Mouse (Mus musculus): ENCODE data around the gene Ifna1.
"Not testable (repeated sequence)": the region's sequence is repeated elsewhere in the genome, so short reads cannot be mapped to it uniquely, and the experiment has no call there.

Ifna1 gene

DNA sequence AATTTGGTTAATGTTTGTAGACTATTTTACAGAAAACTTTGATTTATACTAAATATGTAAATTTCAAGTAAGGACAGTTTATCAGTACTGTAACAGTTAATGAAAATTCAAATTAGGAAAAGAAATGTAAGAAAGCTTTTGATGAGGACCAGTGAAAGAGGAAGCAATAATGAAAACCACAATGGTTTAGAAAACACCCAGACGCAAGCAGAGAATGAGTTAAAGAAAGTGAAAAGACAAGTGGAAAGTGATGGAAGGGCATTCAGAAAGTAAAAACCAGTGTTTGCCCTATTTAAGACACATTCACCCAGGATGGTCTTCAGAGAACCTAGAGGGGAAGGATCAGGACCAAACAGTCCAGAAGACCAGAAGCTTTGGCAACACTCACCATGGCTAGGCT lies at the start of gene Ifna1:
Gene Ifna1, plus strand, starts transcription at position 390 of the 400 bp plus-strand sequence.
- DNase-seq = no peak

DNA sequence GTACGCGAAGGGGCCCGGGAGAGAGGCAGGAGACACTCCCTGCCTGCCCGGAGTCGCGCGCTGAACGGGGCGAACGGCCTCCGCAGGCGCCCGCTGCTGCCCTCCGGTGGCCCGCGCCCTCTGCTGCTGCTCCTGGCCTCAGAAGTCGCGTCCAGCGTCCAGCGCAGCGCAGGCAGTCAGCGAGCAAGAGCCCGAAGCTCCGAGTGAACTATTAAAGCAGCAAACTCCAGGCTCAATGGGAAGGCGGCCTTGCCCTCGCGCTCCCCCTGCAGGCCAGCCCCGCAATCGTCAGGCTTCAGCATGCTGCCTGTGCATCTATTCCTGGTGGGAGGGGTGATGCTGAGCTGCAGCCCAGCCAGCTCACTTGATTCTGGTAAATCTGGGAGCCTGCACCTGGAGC lies 46.9 kb upstream of the Ifna1 start, which contains the start of gene Gm13287:
Gene Gm13287, plus strand, starts transcription at position 301 of the 400 bp plus-strand sequence.
- not testable (repeated sequence) for DNase-seq

DNA sequence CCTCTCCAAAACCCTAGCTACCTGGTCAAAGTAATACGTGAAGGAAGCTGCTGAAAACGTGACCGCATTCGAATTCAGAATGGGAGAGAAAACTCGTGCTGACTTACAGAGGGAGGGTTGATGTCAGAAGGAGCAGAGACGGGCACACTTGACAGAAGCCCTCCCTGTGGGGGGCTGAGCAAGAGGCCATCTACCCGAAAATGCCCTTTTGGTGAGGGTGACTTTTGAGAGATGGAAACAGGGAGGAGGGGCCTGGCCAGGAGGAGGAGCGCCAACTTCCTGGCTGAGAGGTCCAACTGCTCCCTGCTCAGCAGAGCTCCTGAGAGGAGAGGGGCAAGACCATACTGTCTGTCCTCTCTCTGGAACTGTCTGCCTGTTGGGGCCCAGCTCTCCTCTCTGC lies 44.7 kb upstream of the Ifna1 start, which contains the start of gene Gm13288:
Gene Gm13288, plus strand, starts transcription at position 301 of the 400 bp plus-strand sequence.
- DNase-seq = not testable (repeated sequence)

DNA sequence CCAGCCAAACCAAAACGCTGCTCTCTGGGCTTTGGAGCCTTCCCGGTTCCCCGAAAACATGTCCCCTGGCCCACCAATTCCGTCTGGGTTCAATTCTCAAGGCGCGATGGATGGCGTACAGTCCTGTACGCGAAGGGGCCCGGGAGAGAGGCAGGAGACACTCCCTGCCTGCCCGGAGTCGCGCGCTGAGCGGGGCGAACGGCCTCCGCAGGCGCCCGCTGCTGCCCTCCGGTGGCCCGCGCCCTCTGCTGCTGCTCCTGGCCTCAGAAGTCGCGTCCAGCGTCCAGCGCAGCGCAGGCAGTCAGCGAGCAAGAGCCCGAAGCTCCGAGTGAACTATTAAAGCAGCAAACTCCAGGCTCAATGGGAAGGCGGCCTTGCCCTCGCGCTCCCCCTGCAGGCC lies 44.1 kb upstream of the Ifna1 start:
- DNase-seq = peak; percentile 9 to 36

DNA sequence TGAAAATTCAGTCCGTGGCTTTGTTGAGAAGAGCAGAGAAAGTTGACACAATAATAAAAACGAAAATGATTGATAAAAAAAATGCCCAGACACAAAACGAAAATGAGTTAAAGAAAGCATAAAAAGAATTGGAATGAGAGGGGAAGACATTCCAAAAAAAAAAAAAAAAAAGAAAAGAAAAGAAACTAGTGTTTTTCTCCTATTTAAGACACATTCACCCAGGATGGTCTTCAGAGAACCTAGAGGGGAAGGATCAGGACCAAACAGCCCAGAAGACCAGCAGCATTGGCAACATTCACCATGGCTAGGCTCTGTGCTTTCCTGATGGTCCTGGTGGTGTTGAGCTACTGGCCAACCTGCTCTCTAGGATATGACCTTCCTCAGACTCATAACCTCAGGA lies 34.0 kb upstream of the Ifna1 start, which contains the start of gene Ifna7:
Gene Ifna7, plus strand, starts transcription at position 301 of the 400 bp plus-strand sequence.
- DNase-seq = no peak

DNA sequence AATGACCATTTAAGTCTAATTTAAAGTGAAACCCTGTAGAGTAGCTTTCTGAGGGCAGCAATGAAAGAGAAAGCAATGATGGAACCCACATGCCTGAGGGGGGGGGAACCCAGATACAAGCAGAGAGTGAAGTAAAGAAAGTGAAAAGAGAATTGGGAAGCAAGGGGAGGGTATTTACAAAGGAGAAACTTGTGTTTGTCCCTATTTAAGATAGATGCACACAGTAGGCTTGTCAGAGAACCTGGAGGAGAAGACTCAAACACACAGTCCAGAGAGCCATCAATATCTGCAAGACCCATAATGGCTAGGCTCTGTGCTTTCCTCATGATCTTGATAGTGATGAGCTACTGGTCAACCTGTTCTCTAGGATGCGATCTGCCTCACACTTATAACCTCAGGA lies 30.2 kb upstream of the Ifna1 start, which contains the start of gene Ifna11:
Gene Ifna11, plus strand, starts transcription at position 301 of the 400 bp plus-strand sequence.
- DNase-seq = no peak

DNA sequence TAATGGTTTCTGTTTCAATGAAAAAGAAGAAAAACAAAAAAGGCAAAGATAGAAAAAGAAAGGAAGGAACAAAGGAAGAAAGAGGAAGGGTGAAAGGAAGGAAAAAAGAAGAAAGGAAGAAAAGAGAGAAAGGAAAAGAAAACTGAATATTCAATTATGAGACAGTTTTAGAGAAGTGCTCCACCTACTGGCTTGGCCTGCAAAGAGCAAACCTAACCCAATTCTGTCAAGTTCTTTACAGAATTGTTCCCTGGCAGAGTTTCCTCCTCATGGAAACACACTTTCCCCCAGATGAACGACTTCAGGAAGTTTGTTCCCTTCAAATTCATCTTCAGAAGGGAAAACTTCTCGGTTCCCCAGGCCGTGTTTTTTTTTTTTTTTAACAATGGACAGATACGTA lies 26.9 kb upstream of the Ifna1 start:
- DNase-seq = peak; percentile 35 to 45

DNA sequence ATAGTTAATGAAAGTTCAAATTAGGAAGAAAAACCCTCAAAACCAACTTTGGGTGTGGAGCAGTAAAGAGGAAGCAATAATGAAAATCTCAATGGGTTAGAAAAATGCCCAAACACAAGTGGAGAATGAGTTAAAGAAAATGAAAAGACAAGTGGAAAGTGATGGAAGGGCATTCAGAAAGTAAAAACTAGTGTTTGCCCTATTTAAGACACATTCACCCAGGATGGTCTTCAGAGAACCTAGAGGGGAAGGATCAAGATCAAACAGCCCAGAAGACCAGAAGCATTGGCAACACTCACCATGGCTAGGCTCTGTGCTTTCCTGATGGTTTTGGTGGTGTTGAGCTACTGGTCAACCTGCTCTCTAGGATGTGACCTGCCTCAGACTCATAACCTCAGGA lies 22.8 kb upstream of the Ifna1 start, which contains the start of gene Ifna6:
Gene Ifna6, plus strand, starts transcription at position 301 of the 400 bp plus-strand sequence.
- DNase-seq = not testable (repeated sequence)

DNA sequence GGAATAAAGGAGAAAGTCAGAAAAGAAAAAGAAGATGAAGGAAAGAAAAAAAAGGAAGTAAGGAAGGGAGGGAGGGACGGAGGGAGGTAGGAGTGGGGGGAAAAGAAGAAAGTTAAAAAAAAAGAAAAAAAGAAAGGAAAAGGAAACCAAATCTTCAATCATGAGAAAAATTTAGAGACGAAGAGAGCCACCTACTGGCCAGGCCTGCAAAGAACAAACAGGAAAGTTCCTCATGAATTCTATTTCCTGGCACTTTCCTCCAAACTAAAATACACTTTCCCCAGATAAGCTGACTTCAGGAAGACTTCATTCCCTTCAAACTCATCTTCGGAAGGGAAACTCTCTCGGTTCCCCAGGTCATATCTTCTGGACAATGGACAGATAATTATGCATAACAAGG lies 19.4 kb upstream of the Ifna1 start:
- peak; percentile 36 to 37 for DNase-seq

DNA sequence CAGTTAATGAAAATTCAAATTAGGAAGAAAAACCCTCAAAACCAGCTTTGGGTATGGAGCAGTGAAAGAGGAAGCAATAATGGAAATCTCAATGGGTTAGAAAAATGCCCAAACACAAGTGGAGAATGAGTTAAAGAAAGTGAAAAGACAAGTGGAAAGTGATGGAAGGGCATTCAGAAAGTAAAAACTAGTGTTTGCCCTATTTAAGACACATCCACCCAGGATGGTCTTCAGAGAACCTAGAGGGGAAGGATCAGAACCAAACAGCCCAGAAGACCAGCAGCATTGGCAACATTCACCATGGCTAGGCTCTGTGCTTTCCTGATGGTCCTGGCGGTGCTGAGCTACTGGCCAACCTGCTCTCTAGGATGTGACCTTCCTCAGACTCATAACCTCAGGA lies 14.7 kb upstream of the Ifna1 start, which contains the start of gene Ifna5:
Gene Ifna5, plus strand, starts transcription at position 301 of the 400 bp plus-strand sequence.
- DNase-seq = not testable (repeated sequence)

DNA sequence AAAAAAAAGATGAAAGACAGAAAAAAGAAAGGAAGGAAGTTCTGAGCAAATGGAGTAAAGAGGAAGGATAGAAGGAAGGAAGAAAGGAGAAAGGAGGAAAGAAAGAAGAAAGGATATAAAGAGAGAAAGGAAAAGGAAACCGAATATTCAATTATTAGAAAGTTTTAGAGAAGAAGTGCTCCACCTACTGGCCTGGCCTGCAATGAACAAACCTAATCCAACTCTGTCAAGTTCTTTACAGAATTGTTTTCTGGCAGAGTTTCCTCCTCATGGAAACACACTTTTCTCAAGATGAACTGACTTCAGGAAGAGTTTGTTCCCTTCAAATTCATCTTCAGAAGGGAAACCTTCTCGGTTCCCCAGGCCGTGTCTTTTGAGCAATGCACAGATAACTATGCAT lies 11.1 kb upstream of the Ifna1 start:
- peak; percentile 7 to 13 for DNase-seq

DNA sequence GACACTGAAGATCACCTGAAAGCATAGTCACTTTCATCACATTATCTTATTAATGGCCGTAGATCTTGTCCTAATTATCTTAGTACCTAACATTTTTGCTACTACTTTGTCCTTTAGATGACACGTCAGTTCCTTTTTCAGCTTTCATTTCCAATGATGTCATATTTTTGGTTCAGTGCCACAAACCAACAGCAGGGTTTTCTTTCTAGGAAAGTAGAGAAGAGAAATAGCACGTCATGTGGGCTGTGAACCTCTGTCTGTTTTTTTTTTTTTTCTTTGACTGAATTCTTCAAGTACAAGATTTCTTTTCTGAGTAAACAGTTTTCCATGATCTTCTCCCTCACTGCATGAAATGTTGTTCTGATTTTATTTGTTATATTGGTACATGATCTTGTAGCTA lies 9.8 kb upstream of the Ifna1 start:
- DNase-seq = no peak

DNA sequence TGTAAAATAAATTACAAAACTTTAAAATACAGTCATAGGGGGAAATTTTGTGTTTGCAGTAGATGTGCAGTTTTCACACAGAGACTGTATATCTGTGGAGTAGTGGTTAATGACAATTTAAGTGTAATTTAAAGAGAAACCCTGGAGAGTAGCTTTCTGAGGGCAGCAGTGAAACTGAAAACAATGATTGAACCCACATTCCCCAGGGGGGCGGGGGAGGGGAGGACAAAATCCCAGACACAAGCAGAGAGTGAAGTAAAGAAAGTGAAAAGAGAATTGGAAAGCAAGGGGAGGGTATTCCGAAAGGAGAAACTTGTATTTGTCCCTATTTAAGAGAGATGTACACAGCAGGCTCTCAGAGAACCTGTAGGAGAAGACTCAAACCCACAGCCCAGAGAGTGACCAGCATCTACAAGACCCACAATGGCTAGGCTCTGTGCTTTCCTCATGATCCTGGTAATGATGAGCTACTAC lies 8.4 kb upstream of the Ifna1 start, which contains the start of gene Ifna4:
Gene Ifna4, plus strand, starts transcription at position 424 of the 474 bp plus-strand sequence.
- no peak for DNase-seq

DNA sequence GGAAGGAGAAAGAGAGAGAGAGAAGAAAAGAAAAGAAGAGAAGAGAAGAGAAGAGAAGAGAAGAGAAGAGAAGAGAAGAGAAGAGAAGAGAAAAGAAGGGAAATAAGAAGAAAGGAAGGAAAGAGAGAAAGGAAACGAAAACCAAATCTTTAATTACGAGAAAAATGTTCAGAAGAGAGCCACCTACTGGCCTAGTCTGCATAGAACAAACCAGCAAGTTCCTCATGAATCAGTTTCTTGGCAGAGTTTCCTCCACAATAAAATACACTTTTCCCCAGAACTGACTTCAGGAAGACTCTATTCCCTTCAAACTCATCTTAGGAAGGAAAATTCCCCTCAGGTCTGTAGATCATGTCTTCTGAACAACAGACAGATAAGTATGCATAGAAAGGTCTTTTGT lies 4.6 kb upstream of the Ifna1 start:
- DNase-seq = no peak

DNA sequence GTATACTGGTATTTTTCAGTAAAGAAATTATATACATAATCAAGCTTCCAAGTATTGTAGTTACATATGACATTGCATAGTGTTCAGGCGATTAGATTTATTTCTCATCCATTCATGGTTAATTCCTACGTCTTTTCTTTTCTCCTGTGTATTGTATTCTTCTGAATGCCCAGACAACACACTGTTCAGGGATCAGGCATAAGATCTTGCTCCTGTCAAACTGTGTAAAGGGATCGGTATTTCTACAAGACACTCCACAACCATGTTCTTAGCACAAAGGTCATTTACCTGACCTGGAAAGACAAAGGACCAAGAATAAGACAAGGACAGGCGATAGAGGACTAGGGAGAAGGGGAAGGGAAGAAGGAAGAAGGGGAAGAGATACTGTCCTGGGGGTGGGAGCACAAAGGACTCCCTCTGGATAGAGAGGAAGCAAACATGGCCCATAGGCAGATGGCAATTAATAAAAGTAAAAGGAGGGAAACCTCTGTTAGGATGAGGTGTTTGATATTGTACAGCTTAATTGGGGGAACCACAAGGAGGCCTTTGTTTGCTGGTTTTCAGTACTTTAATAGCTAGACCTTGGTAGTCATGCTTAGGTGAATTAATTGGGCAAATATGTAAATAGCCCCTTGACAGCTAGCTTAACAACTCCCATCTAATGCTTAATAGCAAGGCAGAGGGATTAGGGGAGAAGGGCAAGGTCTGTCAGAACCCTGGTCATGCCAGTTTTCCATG lies 1.3 kb downstream of the Ifna1 start:
- DNase-seq = no peak

DNA sequence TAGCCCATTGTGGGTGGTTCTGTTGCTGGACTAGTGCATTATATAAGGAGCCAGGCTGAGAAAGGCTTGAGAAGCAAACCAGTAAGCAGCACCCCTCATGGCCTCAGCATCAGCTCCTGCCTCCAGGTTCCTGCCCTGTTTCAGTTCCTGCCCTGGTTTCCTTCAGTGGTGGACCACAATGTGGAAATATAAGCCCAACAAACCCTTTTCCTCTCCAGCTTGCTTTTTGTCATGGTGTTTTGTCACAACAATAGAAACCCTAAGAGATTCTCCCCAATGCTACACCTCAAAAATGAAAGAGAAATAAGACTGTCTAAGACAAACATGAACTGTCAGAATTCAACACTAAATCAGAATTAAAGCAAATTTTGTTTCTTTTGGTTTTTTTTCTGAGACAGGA lies 9.3 kb downstream of the Ifna1 start:
- DNase-seq = no peak

DNA sequence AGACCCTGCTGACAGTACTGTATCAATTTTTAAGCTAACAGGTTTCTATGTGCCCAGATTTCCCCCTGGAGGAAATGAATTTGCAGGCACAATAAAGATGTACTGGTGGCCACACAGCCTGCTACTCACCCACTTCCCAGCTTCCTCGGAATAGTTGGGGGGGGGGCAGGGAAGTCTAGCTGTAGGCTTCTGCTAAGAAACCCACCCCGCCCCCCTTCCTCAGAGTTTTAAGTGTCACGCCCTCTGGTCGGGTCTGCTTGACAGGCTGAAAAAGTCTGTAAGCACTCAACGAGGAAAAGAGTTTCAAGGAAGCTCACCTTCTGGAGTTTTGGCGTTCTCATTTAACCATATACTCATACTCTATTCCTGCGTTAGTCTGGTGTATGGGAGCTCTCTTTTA lies 13.4 kb downstream of the Ifna1 start:
- no peak for DNase-seq

DNA sequence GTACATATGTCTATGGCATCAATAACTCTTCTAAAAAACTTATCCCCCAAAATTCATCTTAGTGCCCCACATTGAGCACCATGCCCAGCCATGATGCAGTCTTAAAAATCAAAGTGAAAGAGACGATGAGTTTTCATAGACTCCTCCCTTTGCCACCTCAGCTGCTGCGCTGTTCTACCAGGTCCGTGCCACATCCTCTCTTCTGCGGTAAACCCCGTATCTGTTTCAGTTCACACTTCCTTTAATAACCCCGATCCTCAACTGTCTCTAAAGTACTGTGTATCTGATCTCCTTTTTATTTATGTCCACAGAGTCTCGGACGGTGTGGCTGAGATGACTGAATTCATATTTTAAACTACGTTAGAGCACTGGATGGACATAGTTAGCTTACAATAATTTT lies 14.7 kb downstream of the Ifna1 start:
- DNase-seq = no peak

DNA sequence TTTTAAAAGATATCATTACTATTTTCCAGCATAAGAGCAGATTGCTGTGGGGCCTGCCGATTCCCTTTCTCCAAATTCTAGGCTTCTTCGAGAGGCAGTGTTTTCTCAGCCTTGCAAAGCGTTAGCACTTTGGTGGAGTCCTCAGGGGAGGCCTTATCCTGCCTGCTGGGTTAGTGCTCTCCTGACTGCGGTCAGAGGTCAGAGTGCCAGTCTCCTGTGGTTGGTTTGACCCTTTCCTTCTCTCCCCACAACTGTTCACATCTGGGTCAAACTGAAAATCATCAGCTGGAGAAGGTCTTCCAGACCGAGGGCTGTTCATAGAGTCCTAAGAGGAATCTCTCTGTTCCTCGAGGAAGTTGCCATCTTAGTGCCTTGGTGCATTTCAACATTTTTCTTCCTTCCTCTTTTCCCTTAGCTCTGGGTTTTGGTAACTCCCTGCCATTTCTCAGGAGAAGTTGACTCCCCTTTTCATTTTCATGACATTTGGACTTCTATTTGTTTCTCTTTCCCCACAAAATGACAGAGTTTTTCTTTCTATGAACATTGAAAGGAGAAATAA lies 15.2 kb downstream of the Ifna1 start:
- no peak for DNase-seq

DNA sequence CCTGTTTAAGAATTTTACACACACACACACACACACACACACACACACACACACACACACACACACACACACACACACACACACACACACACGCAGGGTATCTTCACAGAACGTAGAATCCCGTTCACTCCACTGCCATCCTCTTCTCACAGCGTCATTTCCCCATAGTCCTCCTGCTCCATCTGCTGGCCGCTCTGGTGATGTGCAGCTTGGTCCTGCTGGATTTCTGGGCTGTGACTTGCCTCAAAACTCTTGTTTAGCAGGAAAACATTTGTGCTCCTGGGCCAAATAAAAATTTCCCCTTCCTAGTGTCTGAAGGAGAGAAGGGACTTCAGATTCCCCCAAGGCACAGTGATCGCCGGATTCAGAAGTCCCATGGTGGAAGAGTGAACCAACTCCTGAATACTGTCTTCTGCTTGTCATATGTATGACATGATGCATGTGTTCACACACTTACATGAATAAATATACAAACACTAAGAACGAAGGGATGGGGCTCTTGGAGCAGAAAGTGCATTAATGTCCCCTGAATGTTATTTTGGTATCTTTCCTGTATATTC lies 17.6 kb downstream of the Ifna1 start:
- peak; percentile 86 to 88 for DNase-seq

DNA sequence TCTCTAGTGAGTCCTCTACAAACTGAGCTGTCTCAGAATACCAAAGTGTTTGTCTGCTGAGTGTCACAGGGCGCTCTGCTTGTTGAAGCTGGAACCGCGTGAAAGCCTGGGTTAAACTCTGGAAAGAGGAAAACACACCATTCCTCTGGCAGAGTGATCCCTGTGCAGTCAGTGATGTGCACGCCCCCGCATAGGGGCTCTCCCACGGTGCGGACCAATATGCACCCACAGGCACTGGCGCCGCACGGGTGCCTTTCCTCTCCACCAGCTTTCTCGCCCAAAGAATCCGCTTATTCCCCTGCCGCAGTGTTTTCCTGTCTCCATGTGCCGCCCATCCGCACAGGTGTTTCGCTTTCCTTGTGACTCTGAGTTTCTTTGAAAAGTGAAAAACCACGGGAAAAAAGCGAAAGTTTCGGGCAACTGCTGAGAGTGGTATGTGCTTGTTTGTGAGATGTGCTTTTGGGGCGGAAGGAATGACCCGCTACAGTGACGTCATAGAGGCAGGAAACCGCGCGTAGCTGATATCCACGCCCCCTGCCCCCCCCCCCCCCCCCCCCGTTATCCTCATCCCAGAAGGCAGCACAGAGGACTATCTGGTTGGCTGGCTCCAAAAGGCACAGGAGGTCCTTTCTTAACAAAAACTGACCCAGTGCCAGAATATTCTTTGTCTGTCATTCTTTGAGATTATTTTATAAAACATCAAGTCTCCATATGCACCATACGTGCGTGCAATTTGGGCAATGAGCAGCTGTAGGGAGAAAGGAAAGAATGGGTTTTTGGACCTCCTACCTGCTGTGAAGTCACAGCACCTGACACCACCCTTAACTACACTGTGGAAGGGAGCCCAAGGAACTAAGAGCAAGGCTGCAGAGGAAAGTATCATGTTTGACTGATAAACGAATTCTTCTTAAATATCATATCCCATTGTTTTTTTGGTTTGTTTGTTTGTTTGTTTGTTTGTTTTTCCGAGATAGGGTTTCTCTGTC lies 18.3 kb downstream of the Ifna1 start:
- peak; percentile 43 to 45 for DNase-seq

DNA sequence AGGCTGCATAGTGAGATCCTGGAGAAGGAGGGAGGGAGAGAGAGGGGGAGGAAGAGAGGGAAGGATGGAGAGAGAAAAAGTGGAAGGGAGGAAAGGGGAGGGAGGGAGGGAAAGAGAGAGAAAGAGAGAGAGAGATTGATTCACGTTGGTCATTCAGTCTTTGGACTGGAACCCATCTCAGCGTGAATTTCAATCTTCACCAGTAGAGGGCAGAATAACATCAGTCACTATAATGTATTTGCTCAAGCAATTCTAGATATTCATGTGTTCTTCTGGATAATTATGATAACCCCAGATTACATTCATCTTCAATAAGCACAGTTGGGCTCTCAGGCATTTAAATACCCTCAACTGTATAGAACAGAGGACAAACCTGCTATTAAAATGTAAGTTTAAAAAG lies 22.8 kb downstream of the Ifna1 start:
- DNase-seq = peak; percentile 63 to 73
